Mouse (Mus musculus) limb, embryonic 14.5 days (tissue): ENCODE measurements around the gene Ighmbp2. TPM values are rescaled to one million over a fixed set of nuclear protein-coding genes. Genes with fewer than 3 reads are reported as not detected.

Experiments used
- ATAC-seq: fragments of 200-750 bp; cut with Nextera tagmentation; 2 replicates; pipeline ENCODE4 v1.8.0; 2017; ENCODE audit warnings: low read depth, moderate number of reproducible peaks, moderate TSS enrichment; ENCODE audit not compliant: low FRiP score
- DNase-seq: peaks from one replicate; pipeline ENCODE4 v3.0.0-alpha.2; 2015; ENCODE audit warnings: low spot score
- H3K27ac ChIP-seq: fragments of 300-500 bp; sonication (generic); replicated peaks from 2 replicates; pipeline ENCODE4 v1.5.1; 2014; ENCODE audit warnings: low read depth, mild to moderate bottlenecking, low read length, moderate library complexity, mixed read lengths
- H3K27me3 ChIP-seq: fragments of 300-500 bp; sonication (generic); 2 replicates; pipeline ENCODE4 v1.6.1; 2014; ENCODE audit warnings: low read length, mixed read lengths; ENCODE audit not compliant: control insufficient read depth, insufficient read depth
- H3K36me3 ChIP-seq: fragments of 300-500 bp; sonication (generic); 2 replicates; pipeline ENCODE4 v1.6.1; 2014; ENCODE audit warnings: mild to moderate bottlenecking, low read length, moderate library complexity, mixed read lengths; ENCODE audit not compliant: control insufficient read depth, insufficient read depth
- H3K4me1 ChIP-seq: fragments of 300-500 bp; sonication (generic); 2 replicates; pipeline ENCODE4 v1.6.1; 2014; ENCODE audit warnings: antibody characterized with exemption, low read length, mixed read lengths; ENCODE audit not compliant: control insufficient read depth, insufficient read depth
- H3K4me2 ChIP-seq: fragments of 300-500 bp; sonication (generic); replicated peaks from 2 replicates; pipeline ENCODE4 v1.6.1; 2014; ENCODE audit warnings: low read depth, mild to moderate bottlenecking, low read length, moderate library complexity; ENCODE audit not compliant: severe bottlenecking
- H3K4me3 ChIP-seq: fragments of 300-500 bp; sonication (generic); replicated peaks from 2 replicates; pipeline ENCODE4 v1.5.1; 2014; ENCODE audit warnings: low read length
- H3K9ac ChIP-seq: fragments of 300-500 bp; sonication (generic); 2 replicates; pipeline ENCODE4 v1.6.1; 2014; ENCODE audit warnings: mild to moderate bottlenecking, low read depth, low read length, moderate library complexity; ENCODE audit not compliant: severe bottlenecking
- H3K9me3 ChIP-seq: fragments of 300-500 bp; sonication (generic); 2 replicates; pipeline ENCODE4 v1.6.1; 2016; ENCODE audit warnings: low read length; ENCODE audit not compliant: control insufficient read depth
- POLR2A ChIP-seq: fragments of 200-500 bp; IDR thresholded peaks from 2 replicates; pipeline ENCODE4 v1.8.0; 2012; ENCODE audit warnings: inconsistent platforms, mild to moderate bottlenecking, moderate library complexity, borderline replicate concordance; ENCODE audit not compliant: insufficient read depth, insufficient read length; ENCODE audit errors: extremely low read depth
- WGBS: fragments of 180-500 bp; shearing (Covaris S2); extraction: QIAGEN DNeasy Blood & Tissue Kit; methylation state at CpG from one replicate; pipeline ENCODE4 v1.1.7; 2014; 5-methylcytosine and 5-hydroxymethylcytosine counted together
- polyA plus RNA-seq, 2 experiments: library from polyadenylated mRNA; depleted of rRNA in 1 of 2; stranded (reverse) in 1 of 2; unstranded in 1 of 2; fragments of >200 nt; fragmentation: Nextera tagmentation in 1 of 2; extraction: Ambion mirVana in 1 of 2; gene quantifications; 2 replicates each; pipeline versions ENCODE4 v1.2.1 to v1.2.3; 2012 to 2014

Ighmbp2 gene
- polyA plus RNA-seq, 2 experiments: 9.9 TPM

GRCm38 (mm10) chr19:3297034-3297433, 14.2 kb upstream of the Ighmbp2 start:
- no peak overlapping the region for H3K4me3 ChIP-seq
- no peaks in the 10 kb centered on the region for H3K9me3 ChIP-seq
- no peak for ATAC-seq
- no peak overlapping the region for H3K9ac ChIP-seq
- no peak overlapping the region for H3K4me2 ChIP-seq
- no peak for TF ChIP-seq POLR2A
- no peaks in the 10 kb centered on the region for H3K4me1 ChIP-seq
- H3K27me3 ChIP-seq: no peaks in the 10 kb centered on the region
- H3K27ac ChIP-seq: no peak overlapping the region
- DNase-seq: no peak
- H3K36me3 ChIP-seq: 0 out of 2 replicates have a peak, but pooled peaks cover 4% of the 10 kb centered on the region

DNA sequence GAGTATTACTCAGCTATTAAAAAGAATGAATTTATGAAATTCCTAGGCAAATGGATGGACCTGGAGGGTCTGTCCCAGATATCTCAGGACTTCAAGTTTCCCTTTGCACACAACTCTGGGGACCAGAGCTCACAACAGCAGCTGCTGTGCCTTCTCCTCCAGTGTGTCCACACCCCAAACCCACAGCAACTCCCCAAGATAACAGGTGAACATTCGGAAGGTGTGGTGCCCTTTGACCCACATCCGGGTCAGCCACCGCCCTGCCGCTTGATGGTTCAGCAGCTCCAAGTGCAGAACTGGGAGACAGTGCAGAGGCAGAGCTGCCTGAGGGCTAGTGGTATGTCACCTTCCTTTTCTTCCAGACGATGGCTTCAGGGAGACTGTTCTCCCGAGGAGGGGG, 12.4 kb upstream of the Ighmbp2 start:
- no peak for DNase-seq
- Histone ChIP-seq H3K9me3 (no peaks in the 10 kb centered on the region), H3K4me1 (no peaks in the 10 kb centered on the region), H3K4me3 (no peak overlapping the region), H3K27me3 (no peaks in the 10 kb centered on the region), H3K36me3 (peaks cover 17% of the 10 kb centered on the region), H3K4me2 (no peak overlapping the region), H3K27ac (no peak overlapping the region), H3K9ac (no peak overlapping the region)
- no peak for ATAC-seq
- TF ChIP-seq POLR2A: no peak
- WGBS: 81% methylated on average over 6 of the region's 6 CpGs

DNA sequence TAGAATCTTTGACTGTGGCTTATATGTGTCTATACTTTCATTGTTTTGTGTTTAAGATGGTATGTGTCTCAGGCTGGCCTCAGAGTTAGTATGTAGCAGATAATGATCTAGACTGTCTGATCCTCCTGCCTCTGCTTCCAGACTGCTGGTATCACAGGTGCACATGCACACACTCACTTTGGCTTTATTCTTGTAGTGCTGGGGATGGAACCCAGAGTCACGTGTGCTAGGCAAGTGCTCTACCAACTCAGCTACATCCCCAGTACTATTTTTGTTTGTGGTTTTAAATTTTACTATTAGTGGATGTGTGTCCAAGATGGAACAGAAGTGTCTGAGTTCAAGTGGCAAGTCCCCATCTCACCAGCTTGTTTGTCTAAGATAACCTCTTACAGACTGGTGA, 10.2 kb upstream of the Ighmbp2 start:
- Histone ChIP-seq H3K4me3 (no peak overlapping the region), H3K4me2 (no peak overlapping the region), H3K9me3 (no peaks in the 10 kb centered on the region), H3K36me3 (peaks cover 38% of the 10 kb centered on the region), H3K4me1 (no peaks in the 10 kb centered on the region), H3K27ac (no peak overlapping the region), H3K9ac (no peak overlapping the region), H3K27me3 (no peaks in the 10 kb centered on the region)
- ATAC-seq (no peak), DNase-seq (no peak)
- TF ChIP-seq POLR2A: no peak
- 94% methylated on average over 1 of the region's 1 CpGs for WGBS

DNA sequence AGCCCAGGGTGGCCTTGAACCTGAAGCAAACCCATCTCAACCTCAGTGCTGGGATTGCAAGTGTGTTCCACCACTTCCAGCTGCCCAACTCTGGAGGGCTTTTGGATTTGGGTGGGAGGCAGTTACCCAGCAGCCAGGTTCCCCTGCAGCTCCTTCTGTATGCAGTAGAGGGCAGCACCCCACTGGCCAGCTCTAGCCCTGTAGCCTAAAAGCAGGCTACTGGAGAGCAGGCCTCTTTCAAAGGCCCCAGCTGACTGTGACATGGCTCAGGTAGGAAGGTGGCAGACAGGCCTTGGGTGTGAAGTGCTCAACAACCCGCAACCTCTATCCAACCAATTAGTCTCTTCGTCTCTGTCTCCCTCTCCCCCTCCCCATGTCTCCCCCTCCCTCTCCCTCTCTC, 9.2 kb upstream of the Ighmbp2 start:
- H3K4me3 ChIP-seq: no peak overlapping the region
- no peak overlapping the region for H3K27ac ChIP-seq
- no peaks in the 10 kb centered on the region for H3K9me3 ChIP-seq
- peaks cover 46% of the 10 kb centered on the region for H3K36me3 ChIP-seq
- H3K27me3 ChIP-seq: no peaks in the 10 kb centered on the region
- WGBS: 71% methylated on average over 2 of the region's 2 CpGs
- H3K4me2 ChIP-seq: no peak overlapping the region
- no peak overlapping the region for H3K9ac ChIP-seq
- ATAC-seq (no peak), DNase-seq (peak; percentile 37)
- no peaks in the 10 kb centered on the region for H3K4me1 ChIP-seq
- no peak for TF ChIP-seq POLR2A

GRCm38 (mm10) chr19:3289006-3289405, 6.2 kb upstream of the Ighmbp2 start:
- DNase-seq (no peak), ATAC-seq (no peak)
- H3K9me3 ChIP-seq: no peaks in the 10 kb centered on the region
- no peak for TF ChIP-seq POLR2A
- no peak overlapping the region for H3K4me2 ChIP-seq
- 81% methylated on average over 1 of the region's 1 CpGs for WGBS
- H3K4me3 ChIP-seq: no peak overlapping the region
- H3K9ac ChIP-seq: no peak overlapping the region
- H3K27ac ChIP-seq: no peak overlapping the region
- peaks cover 64% of the 10 kb centered on the region for H3K36me3 ChIP-seq
- no peaks in the 10 kb centered on the region for H3K4me1 ChIP-seq
- H3K27me3 ChIP-seq: no peaks in the 10 kb centered on the region

DNA sequence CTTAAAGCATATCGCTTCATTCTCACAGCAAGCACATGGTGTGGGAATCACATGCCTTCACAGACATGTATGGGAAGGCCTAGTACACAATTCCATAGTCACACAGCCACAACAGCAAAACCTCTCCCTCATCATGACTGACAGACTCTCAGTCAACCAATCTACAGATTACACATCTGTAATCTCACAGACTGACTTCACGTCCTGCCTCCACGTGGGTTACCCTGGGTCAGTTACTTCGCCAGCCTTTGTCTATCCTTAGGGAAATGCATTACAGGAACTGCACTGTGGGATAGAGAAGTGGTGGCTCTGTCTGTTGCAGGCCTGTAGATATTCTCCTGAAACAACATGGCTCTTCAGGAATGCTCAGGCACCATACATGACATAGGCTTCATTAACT, 931 bp downstream of the Ighmbp2 start:
- H3K27ac ChIP-seq: no peak overlapping the region
- H3K9ac ChIP-seq: peak overlapping the region; percentile 87
- H3K9me3 ChIP-seq: no peaks in the 10 kb centered on the region
- no peak for TF ChIP-seq POLR2A
- 73% methylated on average over 4 of the region's 4 CpGs for WGBS
- H3K27me3 ChIP-seq: no peaks in the 10 kb centered on the region
- no peak for DNase-seq
- H3K4me2 ChIP-seq: peak overlapping the region; percentile 77
- H3K4me1 ChIP-seq: peaks cover 4% of the 10 kb centered on the region
- no peak for ATAC-seq
- H3K36me3 ChIP-seq: peaks cover 47% of the 10 kb centered on the region
- peak overlapping the region; percentile 71 for H3K4me3 ChIP-seq
